Mouse (Mus musculus) kidney, embryonic 15.5 days (tissue): ENCODE results near the gene Msl1. TPM values are rescaled to one million over a fixed set of nuclear protein-coding genes. Genes with fewer than 3 reads are reported as not detected.

Experiments
- ATAC-seq: fragments of 200-750 bp; cut with Nextera tagmentation; replicated peaks from 2 replicates; pipeline ENCODE4 v1.8.0; 2017; ENCODE audit warnings: moderate TSS enrichment; ENCODE audit not compliant: low FRiP score
- H3K27ac ChIP-seq: fragments of 300-500 bp; sonication (generic); 2 replicates; pipeline ENCODE4 v1.5.1; 2015; ENCODE audit warnings: mild to moderate bottlenecking, inconsistent platforms
- H3K27me3 ChIP-seq: fragments of 300-500 bp; sonication (generic); 2 replicates; pipeline ENCODE4 v1.6.1; 2015; ENCODE audit warnings: inconsistent platforms
- H3K36me3 ChIP-seq: fragments of 300-500 bp; sonication (generic); 2 replicates; pipeline ENCODE4 v1.6.1; 2015; ENCODE audit warnings: inconsistent platforms
- H3K4me1 ChIP-seq: fragments of 300-500 bp; sonication (generic); 2 replicates; pipeline ENCODE4 v1.6.1; 2015; ENCODE audit warnings: inconsistent platforms
- H3K4me2 ChIP-seq: fragments of 300-500 bp; sonication (generic); 2 replicates; pipeline ENCODE4 v1.6.1; 2015; ENCODE audit warnings: moderate library complexity, mild to moderate bottlenecking, inconsistent platforms
- H3K4me3 ChIP-seq: fragments of 300-500 bp; sonication (generic); replicated peaks from 2 replicates; pipeline ENCODE4 v1.5.1; 2015; ENCODE audit warnings: mild to moderate bottlenecking, inconsistent platforms
- H3K9ac ChIP-seq: fragments of 300-500 bp; sonication (generic); 2 replicates; pipeline ENCODE4 v1.6.1; 2015; ENCODE audit warnings: mild to moderate bottlenecking, inconsistent platforms
- H3K9me3 ChIP-seq: fragments of 300-500 bp; sonication (generic); replicated peaks from 2 replicates; pipeline ENCODE4 v1.6.1; 2016; ENCODE audit warnings: inconsistent platforms
- WGBS: fragments of 180-500 bp; shearing (Covaris S2); methylation state at CpG from one replicate; pipeline ENCODE4 v1.1.7; 2015; ENCODE audit warnings: mixed read lengths; 5-methylcytosine and 5-hydroxymethylcytosine counted together
- polyA plus RNA-seq: library from polyadenylated mRNA; unstranded; fragments of >200 nt; fragmentation: Nextera tagmentation; extraction: Ambion mirVana; gene quantifications from 2 replicates; pipeline ENCODE4 v1.2.1, GENCODE M21; 2015

Msl1 gene
- polyA plus RNA-seq, 1 experiment from 2014 or later: 25.8 TPM

GRCm38 (mm10) chr11:98773635-98774295 lies 21.6 kb upstream of the Msl1 start:
- H3K4me1 ChIP-seq: peaks cover 74% of the 10 kb centered on the region
- WGBS: under 1% methylated on average over 37 of the region's 37 CpGs
- peak overlapping the region; percentile 41; the same call in 1 of the 2 replicates for H3K9ac ChIP-seq
- peak overlapping the region; percentile 89 for H3K27ac ChIP-seq
- ATAC-seq: peak; percentile 82
- peak overlapping the region; percentile 87 for H3K4me2 ChIP-seq
- no peaks in the 10 kb centered on the region for H3K27me3 ChIP-seq
- no peaks in the 10 kb centered on the region for H3K9me3 ChIP-seq
- peak overlapping the region; percentile 43 for H3K4me3 ChIP-seq
- H3K36me3 ChIP-seq: peaks cover 21% of the 10 kb centered on the region

DNA sequence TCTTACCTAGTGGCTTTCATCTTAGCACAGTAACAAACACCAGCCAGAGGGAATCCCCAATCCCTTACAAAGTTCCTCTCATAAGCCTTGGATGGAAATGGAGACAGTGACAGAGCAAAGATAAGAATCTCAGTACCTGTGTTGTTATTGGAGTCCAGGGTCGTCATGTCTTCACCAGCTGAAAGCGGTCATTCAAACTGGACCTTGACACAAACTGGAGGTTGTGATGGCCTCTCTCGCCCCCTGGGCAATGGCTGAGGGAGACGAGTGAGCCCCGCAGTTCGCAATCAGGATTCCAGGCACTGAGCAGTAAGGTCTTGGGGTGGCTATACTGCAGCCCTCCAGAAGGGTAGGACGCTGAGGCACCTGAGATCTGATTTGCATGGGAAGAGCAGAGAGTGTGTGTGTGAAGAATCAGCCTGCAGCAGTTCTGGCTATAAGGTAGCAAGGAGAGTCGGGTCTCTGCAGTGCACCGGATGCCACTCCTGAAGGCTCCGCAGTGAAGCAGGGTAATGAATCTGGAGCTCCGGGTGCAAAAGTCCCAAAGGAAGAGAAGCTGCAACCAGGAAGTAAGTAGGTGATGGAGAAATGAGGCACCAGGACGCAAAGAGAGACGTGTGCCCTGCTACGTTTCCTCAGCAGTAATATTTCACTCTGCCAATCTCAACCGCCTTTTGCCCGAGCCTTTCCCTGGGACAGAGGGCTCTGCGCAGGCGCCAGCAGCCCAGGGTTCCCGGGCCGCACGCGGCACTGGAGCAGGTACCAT lies 20.6 kb upstream of the Msl1 start, which contains the start of gene Nr1d1:
Gene Nr1d1 (minus strand): TSS at position 752 of the 766 bp plus-strand sequence.
- 1% methylated on average over 22 of the region's 22 CpGs for whole genome bisulfite sequencing
- Histone ChIP-seq H3K9me3 (no peaks in the 10 kb centered on the region), H3K27ac (peak within 1 kb of the TSS; percentile 89), H3K4me3 (peak within 1 kb of the TSS; percentile 43), H3K9ac (peak within 1 kb of the TSS; percentile 41), H3K27me3 (no peaks in the 10 kb centered on the region), H3K36me3 (peaks cover 16% of the 10 kb centered on the region), H3K4me2 (peak within 1 kb of the TSS; percentile 87), H3K4me1 (peaks cover 73% of the 10 kb centered on the region)
- ATAC-seq: no peak; the same call in 1 of the 2 replicates

DNA sequence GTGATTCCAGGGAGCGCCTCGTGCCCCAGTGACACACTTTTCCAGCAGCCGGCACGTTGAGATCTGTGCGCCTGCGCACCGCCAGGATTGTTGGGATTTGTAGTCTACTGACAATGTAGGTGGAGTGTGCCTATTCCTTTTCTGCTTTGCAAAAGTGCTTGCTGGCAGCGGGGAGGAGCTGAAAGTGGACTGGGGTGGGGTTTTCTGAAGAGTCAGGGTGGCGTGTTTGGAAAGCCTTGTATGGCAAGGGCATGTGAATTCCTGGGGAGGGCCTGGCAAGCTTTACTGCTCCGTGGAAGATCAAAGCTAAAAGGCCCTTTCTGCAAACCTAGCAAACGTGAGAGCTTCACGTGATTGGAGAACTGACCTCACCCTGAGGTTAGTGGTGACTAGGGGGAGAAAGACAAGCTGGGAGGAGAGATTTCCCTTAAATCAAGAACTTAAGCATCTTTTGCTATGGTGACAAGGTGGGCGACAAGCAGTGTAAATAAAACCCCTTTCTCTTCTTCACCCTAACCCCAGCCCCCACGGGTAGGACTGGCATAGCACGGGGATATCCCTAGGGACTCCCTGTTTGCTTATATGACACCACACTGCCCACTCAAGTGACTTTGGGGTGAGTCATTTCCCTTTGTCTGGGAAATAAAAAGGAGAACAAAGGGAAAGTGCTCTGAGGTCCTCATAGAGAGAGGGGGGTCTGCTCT lies 19.8 kb upstream of the Msl1 start:
- no peaks in the 10 kb centered on the region for H3K9me3 ChIP-seq
- peaks cover 80% of the 10 kb centered on the region for H3K4me1 ChIP-seq
- peak overlapping the region; percentile 87 for H3K4me2 ChIP-seq
- peak overlapping the region; percentile 43 for H3K4me3 ChIP-seq
- no peaks in the 10 kb centered on the region for H3K27me3 ChIP-seq
- peaks cover 8% of the 10 kb centered on the region for H3K36me3 ChIP-seq
- peak overlapping the region; percentile 18 for H3K9ac ChIP-seq
- peak overlapping the region; percentile 89 for H3K27ac ChIP-seq
- ATAC-seq: peak; percentile 78
- WGBS: under 1% methylated on average over 15 of the region's 15 CpGs

- Histone ChIP-seq H3K9ac (peak overlapping the region; percentile 27; the same call in 1 of the 2 replicates), H3K4me2 (peak overlapping the region; percentile 87), H3K4me3 (peak overlapping the region; percentile 43; the same call in 1 of the 2 replicates), H3K36me3 (peaks cover 1% of the 10 kb centered on the region), H3K27me3 (no peaks in the 10 kb centered on the region), H3K27ac (peak overlapping the region; percentile 89), H3K4me1 (peaks cover 87% of the 10 kb centered on the region), H3K9me3 (no peaks in the 10 kb centered on the region)
- 28% methylated on average over 12 of the region's 12 CpGs for WGBS
- no peak for ATAC-seq
These were observed 19.1 kb upstream of the Msl1 start for GRCm38 (mm10) chr11:98776052-98776764.

GRCm38 (mm10) chr11:98776843-98777590 lies 18.3 kb upstream of the Msl1 start:
- H3K36me3 ChIP-seq: no peaks in the 10 kb centered on the region
- no peak overlapping the region for H3K4me3 ChIP-seq
- peaks cover 95% of the 10 kb centered on the region for H3K4me1 ChIP-seq
- H3K27ac ChIP-seq: peak overlapping the region; percentile 89
- no peaks in the 10 kb centered on the region for H3K27me3 ChIP-seq
- no peaks in the 10 kb centered on the region for H3K9me3 ChIP-seq
- 0 out of 2 replicates have a peak overlapping the region, but pooled peaks have one; percentile 27 for H3K9ac ChIP-seq
- peak; percentile 10; the same call in 1 of the 2 replicates for ATAC-seq
- 8% methylated on average over 9 of the region's 9 CpGs for WGBS
- peak overlapping the region; percentile 87 for H3K4me2 ChIP-seq

DNA sequence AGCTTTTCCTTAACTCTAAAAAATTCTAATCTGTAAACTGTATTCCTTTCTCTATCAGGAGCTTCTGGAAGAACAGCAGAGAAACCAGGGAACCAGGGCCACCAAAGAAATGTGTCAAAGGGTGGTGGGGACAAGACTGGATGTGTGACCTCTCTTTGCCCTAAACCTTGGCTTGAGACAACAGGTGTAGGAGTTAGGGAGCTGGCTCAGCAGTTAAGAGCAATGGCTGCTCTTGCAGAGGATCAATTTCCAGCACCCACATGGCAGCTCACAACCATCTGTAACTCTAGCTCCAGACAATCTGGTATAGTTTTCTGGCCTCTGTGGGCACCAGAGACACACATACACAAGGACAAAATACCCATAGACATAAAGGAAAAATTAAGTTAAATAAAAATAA lies 17.4 kb upstream of the Msl1 start:
- Histone ChIP-seq H3K27me3 (no peaks in the 10 kb centered on the region), H3K4me2 (no peak overlapping the region), H3K4me1 (peaks cover 95% of the 10 kb centered on the region), H3K9me3 (no peaks in the 10 kb centered on the region), H3K36me3 (no peaks in the 10 kb centered on the region), H3K4me3 (no peak overlapping the region), H3K27ac (peak overlapping the region; percentile 89), H3K9ac (no peak overlapping the region)
- no peak for ATAC-seq

DNA sequence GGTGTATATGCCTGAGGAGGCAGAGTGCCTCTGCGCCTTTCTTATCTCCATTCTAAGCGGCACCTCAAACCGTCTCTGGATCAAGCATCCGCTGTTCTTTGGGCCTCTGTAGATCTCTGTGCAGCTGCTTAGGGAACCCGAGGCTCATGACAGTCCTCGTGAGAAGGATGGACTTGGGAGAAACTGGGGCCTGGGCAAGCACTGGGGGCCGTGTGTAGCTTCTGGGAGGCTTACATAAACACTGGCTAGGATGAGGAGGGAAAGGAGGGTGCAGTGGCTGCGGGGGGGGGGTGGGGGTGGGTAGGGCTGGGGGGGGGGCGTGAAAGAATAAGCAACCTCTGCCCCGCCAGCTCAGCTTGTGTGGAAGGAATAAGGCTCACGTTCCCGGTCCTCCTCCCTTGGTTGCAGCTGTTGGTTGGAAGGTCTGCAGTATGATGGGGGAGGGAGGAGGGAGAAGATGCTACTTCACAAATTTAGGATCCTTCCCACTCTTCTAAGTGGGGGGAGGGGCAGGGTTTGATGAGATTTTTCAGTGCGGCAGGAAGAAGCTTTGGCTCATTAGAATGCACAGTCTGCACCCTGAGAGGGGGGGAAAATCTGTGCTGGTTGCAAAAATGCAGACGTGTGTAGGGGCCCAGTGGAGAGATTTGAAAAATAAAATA lies 13.3 kb upstream of the Msl1 start:
- WGBS: 19% methylated on average over 13 of the region's 14 CpGs
- no peak; the same call in 1 of the 2 replicates for ATAC-seq
- H3K27ac ChIP-seq: peak overlapping the region; percentile 98
- no peaks in the 10 kb centered on the region for H3K36me3 ChIP-seq
- H3K4me1 ChIP-seq: peaks cover 95% of the 10 kb centered on the region
- no peak overlapping the region for H3K4me3 ChIP-seq
- no peaks in the 10 kb centered on the region for H3K27me3 ChIP-seq
- H3K9me3 ChIP-seq: no peaks in the 10 kb centered on the region
- peak overlapping the region; percentile 55 for H3K4me2 ChIP-seq
- H3K9ac ChIP-seq: 0 out of 2 replicates have a peak overlapping the region, but pooled peaks have one; percentile 21

DNA sequence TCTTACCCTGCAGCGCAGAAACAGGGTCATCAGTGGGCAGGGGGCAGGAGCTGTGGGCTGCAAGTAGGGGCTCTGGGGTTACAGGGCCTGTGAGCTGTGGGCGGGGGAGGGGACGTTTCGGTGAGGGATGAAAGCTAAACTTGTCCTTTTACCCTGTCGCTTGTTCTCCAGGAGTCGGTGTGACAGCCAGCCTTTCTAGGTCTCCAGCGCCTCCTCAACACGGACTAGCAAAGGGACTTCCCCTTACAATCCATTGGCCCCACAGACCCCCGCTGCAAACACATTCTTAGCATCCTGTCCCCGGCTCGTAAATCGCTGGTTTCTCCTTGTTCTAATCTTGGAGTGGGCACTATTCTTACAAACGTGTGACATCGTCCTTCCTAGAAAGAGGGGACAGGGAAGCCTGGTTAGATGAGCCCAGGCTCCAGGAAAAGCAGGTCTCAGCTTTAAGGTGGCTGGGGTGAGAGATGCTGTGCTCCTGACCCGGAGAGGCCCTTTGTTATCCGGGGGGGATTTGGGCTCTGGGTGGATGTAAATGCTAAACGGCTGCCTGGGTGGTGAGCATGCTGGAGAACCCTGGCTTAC lies 12.6 kb upstream of the Msl1 start:
- Histone ChIP-seq H3K4me3 (peak overlapping the region; percentile 25), H3K36me3 (no peaks in the 10 kb centered on the region), H3K9ac (peak overlapping the region; percentile 38), H3K4me1 (peaks cover 92% of the 10 kb centered on the region), H3K9me3 (no peaks in the 10 kb centered on the region), H3K27ac (peak overlapping the region; percentile 98), H3K4me2 (peak overlapping the region; percentile 55), H3K27me3 (no peaks in the 10 kb centered on the region)
- ATAC-seq: peak; percentile 0; the same call in 1 of the 2 replicates
- 2% methylated on average over 17 of the region's 17 CpGs for WGBS

DNA sequence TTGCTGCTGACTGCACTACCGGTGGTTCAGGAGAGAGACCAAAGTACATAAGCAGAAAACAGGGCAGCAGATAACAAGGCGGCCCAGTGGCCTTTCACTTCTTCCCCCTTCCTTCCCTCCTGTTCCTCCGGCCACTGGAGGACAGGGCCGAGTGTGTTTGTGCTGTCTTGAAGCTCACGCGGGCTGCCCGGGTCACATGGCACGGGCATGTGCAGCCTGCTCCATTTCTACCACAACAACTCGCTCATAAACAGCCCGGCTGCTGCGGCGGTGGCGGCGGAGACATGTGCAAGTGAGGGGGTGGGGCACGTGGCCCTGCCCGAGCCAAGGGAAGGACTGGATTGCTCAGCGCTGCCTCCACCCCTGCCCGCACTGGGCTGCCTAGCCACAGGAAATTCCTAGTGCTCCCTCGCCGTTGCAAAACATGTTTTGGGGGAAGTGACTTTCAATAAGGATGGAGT lies 12.1 kb upstream of the Msl1 start:
- peak; percentile 67 for ATAC-seq
- H3K9me3 ChIP-seq: no peaks in the 10 kb centered on the region
- WGBS: under 1% methylated on average over 20 of the region's 20 CpGs
- peak overlapping the region; percentile 98 for H3K27ac ChIP-seq
- H3K27me3 ChIP-seq: no peaks in the 10 kb centered on the region
- peaks cover 90% of the 10 kb centered on the region for H3K4me1 ChIP-seq
- no peaks in the 10 kb centered on the region for H3K36me3 ChIP-seq
- peak overlapping the region; percentile 25 for H3K4me3 ChIP-seq
- peak overlapping the region; percentile 38 for H3K9ac ChIP-seq
- peak overlapping the region; percentile 55 for H3K4me2 ChIP-seq

DNA sequence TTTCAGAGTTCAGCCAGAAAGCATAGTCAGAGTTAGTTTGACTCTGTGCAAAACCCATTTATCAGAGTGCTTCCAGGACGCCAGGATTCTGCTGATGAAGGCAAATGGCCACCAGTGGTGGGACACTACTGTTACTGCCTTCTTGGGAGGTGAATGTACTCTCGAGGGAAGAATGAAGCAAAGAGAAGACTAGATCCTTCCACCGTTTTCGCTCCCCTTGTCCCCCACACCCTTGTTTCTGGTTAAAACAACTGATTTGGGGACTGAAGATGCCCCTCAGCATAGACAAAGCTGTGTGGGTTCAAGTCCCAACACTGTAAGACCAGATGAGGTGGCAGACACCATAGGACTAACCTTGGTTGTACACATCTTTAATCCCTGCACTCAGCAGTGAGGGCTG lies 11.2 kb upstream of the Msl1 start:
- Histone ChIP-seq H3K4me2 (no peak overlapping the region), H3K4me1 (peaks cover 92% of the 10 kb centered on the region), H3K27ac (peak overlapping the region; percentile 98), H3K9me3 (no peaks in the 10 kb centered on the region), H3K27me3 (no peaks in the 10 kb centered on the region), H3K4me3 (no peak overlapping the region), H3K9ac (no peak overlapping the region), H3K36me3 (no peaks in the 10 kb centered on the region)
- 65% methylated on average over 4 of the region's 4 CpGs for WGBS
- ATAC-seq: no peak
